Mouse (Mus musculus) midbrain, postnatal 0 days (tissue): Measurements from ENCODE around the gene Naif1. TPM values are rescaled to one million over a fixed set of nuclear protein-coding genes. Genes with fewer than 3 reads are reported as not detected.
A peak's percentile ranks its signal among the peaks of the same experiment; 100 is the strongest.

ENCODE experiments used
- ATAC-seq: fragments of 200-750 bp; cut with Nextera tagmentation; 2 replicates; pipeline ENCODE4 v1.8.0; 2017; ENCODE audit warnings: moderate number of reproducible peaks, mild to moderate bottlenecking, moderate TSS enrichment, moderate library complexity; ENCODE audit not compliant: low FRiP score
- DNase-seq: peaks from one replicate; pipeline ENCODE4 v3.0.0-alpha.2; 2015; ENCODE audit warnings: low spot score
- H3K27ac ChIP-seq: fragments of 300-500 bp; sonication (generic); 2 replicates; pipeline ENCODE4 v1.5.1; 2014; ENCODE audit warnings: low read depth, mild to moderate bottlenecking, low read length, mixed read lengths
- H3K27me3 ChIP-seq: fragments of 300-500 bp; sonication (generic); 2 replicates; pipeline ENCODE4 v1.6.1; 2014; ENCODE audit warnings: low read length, control low read depth, mixed read lengths; ENCODE audit not compliant: insufficient read depth
- H3K36me3 ChIP-seq: fragments of 300-500 bp; sonication (generic); 2 replicates; pipeline ENCODE4 v1.6.1; 2014; ENCODE audit warnings: low read length, control low read depth, mixed read lengths; ENCODE audit not compliant: insufficient read depth
- H3K4me1 ChIP-seq: fragments of 300-500 bp; sonication (generic); 2 replicates; pipeline ENCODE4 v1.6.1; 2014; ENCODE audit warnings: mild to moderate bottlenecking, control low read depth, antibody characterized with exemption, low read length, mixed read lengths; ENCODE audit not compliant: insufficient read depth
- H3K4me2 ChIP-seq: fragments of 300-500 bp; sonication (generic); 2 replicates; pipeline ENCODE4 v1.6.1; 2014; ENCODE audit warnings: low read depth, mild to moderate bottlenecking, low read length, mixed read lengths; ENCODE audit not compliant: poor library complexity, severe bottlenecking
- H3K4me3 ChIP-seq: fragments of 300-500 bp; sonication (generic); 2 replicates; pipeline ENCODE4 v1.5.1; 2014; ENCODE audit warnings: low read depth, mild to moderate bottlenecking, low read length, moderate library complexity
- H3K9ac ChIP-seq: fragments of 300-500 bp; sonication (generic); replicated peaks from 2 replicates; pipeline ENCODE4 v1.6.1; 2014; ENCODE audit warnings: mild to moderate bottlenecking, low read length, moderate library complexity, mixed read lengths; ENCODE audit not compliant: poor library complexity, severe bottlenecking
- H3K9me3 ChIP-seq: fragments of 300-500 bp; sonication (generic); 2 replicates; pipeline ENCODE4 v1.6.1; 2016; ENCODE audit warnings: low read length, control low read depth
- CTCF ChIP-seq: IDR thresholded peaks from 2 replicates; pipeline ENCODE4 v1.5.1; 2016; ENCODE audit warnings: antibody characterized with exemption, mild to moderate bottlenecking
- WGBS: fragments of 180-500 bp; shearing (Covaris S2); extraction: QIAGEN DNeasy Blood & Tissue Kit; methylation state at CpG from one replicate; pipeline ENCODE4 v1.1.7; 2014; 5-methylcytosine and 5-hydroxymethylcytosine counted together
- polyA plus RNA-seq: library from polyadenylated mRNA; unstranded; fragments of >200 nt; fragmentation: Nextera tagmentation; extraction: Ambion mirVana; gene quantifications from 2 replicates; pipeline ENCODE4 v1.2.1, GENCODE M21; 2015
- total RNA-seq: library from RNA; depleted of rRNA; stranded (reverse); fragments of >200 nt; gene quantifications from 2 replicates; pipeline ENCODE4 v1.2.3, GENCODE M21; 2014

Naif1 gene
- total and polyA plus RNA-seq, 2 experiments from 2014 or later, result 3.0 to 3.2 TPM

GRCm38 (mm10) chr2:32440164-32440563 lies 10.1 kb upstream of the Naif1 start:
- H3K4me1 ChIP-seq, result no peaks in the 10 kb centered on the region
- no peaks in the 10 kb centered on the region for H3K36me3 ChIP-seq
- no peaks in the 10 kb centered on the region for H3K9me3 ChIP-seq
- H3K9ac ChIP-seq, result no peak overlapping the region
- no peak overlapping the region for H3K4me3 ChIP-seq
- H3K4me2 ChIP-seq, result no peak overlapping the region
- DNase-seq, result no peak
- ATAC-seq, result no peak
- 51% methylated on average over 2 of the region's 2 CpGs for WGBS
- TF ChIP-seq CTCF, result no peak
- no peak overlapping the region for H3K27ac ChIP-seq
- H3K27me3 ChIP-seq, result no peaks in the 10 kb centered on the region

GRCm38 (mm10) chr2:32440632-32441031 lies 9.6 kb upstream of the Naif1 start:
- Histone ChIP-seq H3K27me3 (no peaks in the 10 kb centered on the region), H3K4me2 (no peak overlapping the region), H3K9me3 (no peaks in the 10 kb centered on the region), H3K36me3 (no peaks in the 10 kb centered on the region), H3K4me1 (no peaks in the 10 kb centered on the region), H3K27ac (no peak overlapping the region), H3K9ac (no peak overlapping the region), H3K4me3 (no peak overlapping the region)
- ATAC-seq (no peak), DNase-seq (no peak)
- WGBS, result 83% methylated on average over 1 of the region's 1 CpGs
- TF ChIP-seq CTCF, result no peak

- no peak overlapping the region for H3K4me2 ChIP-seq
- TF ChIP-seq CTCF, result no peak
- 97% methylated on average over 2 of the region's 2 CpGs for WGBS
These were observed 8.7 kb upstream of the Naif1 start for GRCm38 (mm10) chr2:32441550-32441949.

GRCm38 (mm10) chr2:32445535-32445934 lies 4.7 kb upstream of the Naif1 start:
- no peak overlapping the region for H3K4me2 ChIP-seq
- 82% methylated on average over 1 of the region's 1 CpGs for WGBS
- DNase-seq (no peak), ATAC-seq (no peak)
- no peaks in the 10 kb centered on the region for H3K36me3 ChIP-seq
- H3K4me3 ChIP-seq, result no peak overlapping the region
- no peaks in the 10 kb centered on the region for H3K9me3 ChIP-seq
- no peak for TF ChIP-seq CTCF
- H3K9ac ChIP-seq, result no peak overlapping the region
- H3K27me3 ChIP-seq, result no peaks in the 10 kb centered on the region
- H3K27ac ChIP-seq, result no peak overlapping the region
- H3K4me1 ChIP-seq, result no peaks in the 10 kb centered on the region

More at GRCm38 (mm10) chr2:32441550-32441949, 8.7 kb upstream of the Naif1 start:
- H3K9me3 ChIP-seq, result no peaks in the 10 kb centered on the region
- DNase-seq (no peak), ATAC-seq (no peak)
- H3K4me3 ChIP-seq, result no peak overlapping the region
- no peaks in the 10 kb centered on the region for H3K27me3 ChIP-seq
- H3K9ac ChIP-seq, result no peak overlapping the region
- H3K27ac ChIP-seq, result no peak overlapping the region
- H3K36me3 ChIP-seq, result no peaks in the 10 kb centered on the region
- H3K4me1 ChIP-seq, result no peaks in the 10 kb centered on the region

DNA sequence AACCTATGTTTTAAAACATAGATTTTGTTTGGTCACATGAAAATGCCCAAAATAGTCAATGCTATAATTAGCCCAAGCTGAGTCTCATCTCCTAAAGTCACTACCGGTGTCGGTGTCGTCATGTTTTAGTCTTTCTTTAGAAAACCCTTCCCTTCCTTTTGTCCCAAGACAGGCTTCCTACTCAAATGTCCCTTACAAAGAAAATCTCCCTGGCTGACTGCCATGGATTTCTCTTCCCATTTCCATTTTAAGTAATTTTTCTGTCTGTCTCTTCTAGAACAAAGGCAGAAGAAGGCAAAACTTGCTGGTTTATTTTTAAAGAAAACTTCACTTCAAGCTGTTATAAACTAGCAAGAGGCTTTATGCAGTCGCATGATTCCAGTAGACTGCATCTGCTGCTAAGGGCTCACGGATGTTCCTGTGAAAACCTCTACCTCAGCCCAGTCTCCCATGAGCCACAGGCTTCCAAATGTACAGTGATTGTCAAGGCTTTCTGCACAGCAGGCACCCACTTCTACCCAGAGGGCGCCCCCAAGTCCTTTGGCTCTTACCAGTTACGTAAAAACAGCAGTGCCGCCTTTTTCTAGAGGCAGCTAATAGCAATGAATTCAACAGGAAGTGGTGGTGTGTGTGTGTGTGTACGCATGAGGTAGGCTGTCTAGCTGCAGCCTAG lies 2.9 kb upstream of the Naif1 start:
- peaks cover 2% of the 10 kb centered on the region; the same call in 1 of the 2 replicates for H3K4me1 ChIP-seq
- ATAC-seq (no peak), DNase-seq (no peak)
- H3K36me3 ChIP-seq, result no peaks in the 10 kb centered on the region
- no peak overlapping the region for H3K9ac ChIP-seq
- no peak for TF ChIP-seq CTCF
- H3K4me3 ChIP-seq, result no peak overlapping the region
- 58% methylated on average over 9 of the region's 9 CpGs for WGBS
- H3K27ac ChIP-seq, result peak overlapping the region; percentile 4; the same call in 1 of the 2 replicates
- no peaks in the 10 kb centered on the region for H3K9me3 ChIP-seq
- peak overlapping the region; percentile 16; the same call in 1 of the 2 replicates for H3K4me2 ChIP-seq
- no peaks in the 10 kb centered on the region for H3K27me3 ChIP-seq

DNA sequence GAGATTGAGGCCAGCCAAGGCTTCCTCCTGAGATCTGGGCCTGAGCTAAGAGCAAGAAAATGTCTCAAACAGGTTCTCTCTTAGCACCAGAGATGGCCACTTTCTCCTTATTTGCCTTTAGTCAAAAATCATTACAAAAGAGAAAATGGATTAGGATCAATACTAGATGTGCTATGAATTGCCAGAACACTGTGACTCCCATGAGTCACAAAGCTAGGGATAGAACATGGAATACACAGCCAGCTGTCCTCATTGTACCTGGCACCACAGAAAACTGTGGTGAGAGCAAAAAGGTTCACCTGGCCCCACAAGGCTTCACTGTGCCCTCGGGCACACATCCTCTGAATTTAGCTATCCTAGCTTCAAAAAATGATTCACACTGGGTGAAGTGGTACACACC lies 1.8 kb upstream of the Naif1 start:
- Histone ChIP-seq H3K9ac (no peak overlapping the region), H3K4me3 (no peak overlapping the region), H3K36me3 (no peaks in the 10 kb centered on the region), H3K27ac (no peak overlapping the region), H3K4me2 (no peak overlapping the region), H3K27me3 (no peaks in the 10 kb centered on the region), H3K4me1 (peaks cover 10% of the 10 kb centered on the region; the same call in 1 of the 2 replicates), H3K9me3 (no peaks in the 10 kb centered on the region)
- WGBS, result 86% methylated on average over 1 of the region's 1 CpGs
- TF ChIP-seq CTCF, result no peak
- ATAC-seq, result no peak
- no peak for DNase-seq
